Mouse (Mus musculus) cerebellum, adult 2 months (tissue): ENCODE measurements at regions not wholly inside any gene's neighbourhood (a gene's known extent, or its start where the extent isn't known, plus 50 kb on each side); places are given as distances from the start of the nearest gene placed in this dataset.

Experiments used
- DNase-seq, 2 experiments: peaks; one replicate each; pipeline ENCODE4 v3.0.0; 2021
- H3K27ac ChIP-seq: fragments of 200-500 bp; 2 replicates; pipeline ENCODE4 v1.5.1; 2012; ENCODE audit warnings: low read length, control low read depth, inconsistent platforms; ENCODE audit not compliant: insufficient read depth
- H3K27me3 ChIP-seq: fragments of 200-500 bp; 2 replicates; pipeline ENCODE4 v1.6.1; 2012; ENCODE audit warnings: inconsistent platforms, mild to moderate bottlenecking, low read length, moderate library complexity; ENCODE audit not compliant: control insufficient read depth, insufficient read depth
- H3K4me1 ChIP-seq: fragments of 200-500 bp; 2 replicates; pipeline ENCODE4 v1.6.1; 2011; ENCODE audit warnings: low read length; ENCODE audit not compliant: control insufficient read depth, insufficient read depth
- H3K4me3 ChIP-seq: fragments of 200-500 bp; replicated peaks from 2 replicates; pipeline ENCODE3; 2011; ENCODE audit warnings: mild to moderate bottlenecking, low read depth, low read length, control low read depth; ENCODE audit not compliant: insufficient read depth
- CTCF ChIP-seq: fragments of 200-500 bp; IDR thresholded peaks from 2 replicates; pipeline ENCODE4 v1.5.1; 2011; ENCODE audit warnings: low read depth, mild to moderate bottlenecking, control low read depth, low read length, moderate library complexity, borderline replicate concordance; ENCODE audit not compliant: insufficient read depth
- POLR2A ChIP-seq: fragments of 200-500 bp; IDR thresholded peaks from 2 replicates; pipeline ENCODE4 v1.6.1; 2011; ENCODE audit warnings: low read length, control low read depth, borderline replicate concordance; ENCODE audit not compliant: insufficient read depth
- WGBS: fragments of 180-500 bp; shearing (Covaris S2); methylation state at CpG from one replicate; pipeline ENCODE4 v1.1.7; 2018; 5-methylcytosine and 5-hydroxymethylcytosine counted together

GRCm38 (mm10) chr10:42118361-42119188 lies 100.3 kb upstream of the Armc2 start:
- TF ChIP-seq CTCF, result no peak
- DNase-seq, result peak; percentile 95 to 99
- Histone ChIP-seq H3K27ac (peak overlapping the region; percentile 94), H3K4me1 (peaks cover 36% of the 10 kb centered on the region), H3K4me3 (no peak overlapping the region), H3K27me3 (no peaks in the 10 kb centered on the region)
- WGBS, result 9% methylated on average over 13 of the region's 13 CpGs

GRCm38 (mm10) chr10:42117523-42117922 lies 99.3 kb upstream of the Armc2 start:
- Histone ChIP-seq H3K4me1 (peaks cover 31% of the 10 kb centered on the region), H3K27me3 (no peaks in the 10 kb centered on the region), H3K27ac (peak overlapping the region; percentile 94), H3K4me3 (no peak overlapping the region)
- TF ChIP-seq POLR2A (no peak), CTCF (no peak)
- WGBS, result 98% methylated on average over 5 of the region's 5 CpGs
- DNase-seq, result peak in 1 of 2 experiments; percentile 35

- Histone ChIP-seq H3K4me3 (no peak overlapping the region), H3K27ac (no peak overlapping the region), H3K4me1 (peaks cover 31% of the 10 kb centered on the region), H3K27me3 (no peaks in the 10 kb centered on the region)
- no peak for DNase-seq
- TF ChIP-seq CTCF, result no peak
- no peak for TF ChIP-seq POLR2A
- 88% methylated on average over 4 of the region's 4 CpGs for WGBS
Observed at GRCm38 (mm10) chr10:42115920-42116298, 97.7 kb upstream of the Armc2 start.

GRCm38 (mm10) chr10:42115224-42115919 lies 97.1 kb upstream of the Armc2 start:
- Histone ChIP-seq H3K4me3 (no peak overlapping the region), H3K4me1 (peaks cover 31% of the 10 kb centered on the region), H3K27ac (peak overlapping the region; percentile 65), H3K27me3 (no peaks in the 10 kb centered on the region)
- peak in 1 of 2 experiments; percentile 52 for DNase-seq
- TF ChIP-seq POLR2A, result no peak
- TF ChIP-seq CTCF, result 0 out of 2 replicates have a peak, but pooled peaks have one; percentile 2
- WGBS, result 12% methylated on average over 4 of the region's 4 CpGs

- WGBS, result 47% methylated on average over 7 of the region's 7 CpGs
- TF ChIP-seq POLR2A (no peak), CTCF (no peak)
- no peak overlapping the region for H3K4me3 ChIP-seq
- H3K4me1 ChIP-seq, result peaks cover 6% of the 10 kb centered on the region
- H3K27me3 ChIP-seq, result no peaks in the 10 kb centered on the region
- DNase-seq, result no peak
- H3K27ac ChIP-seq, result no peak overlapping the region
Observed at GRCm38 (mm10) chr10:42110704-42111103, 92.5 kb upstream of the Armc2 start.

GRCm38 (mm10) chr10:42108294-42109014 lies 90.2 kb upstream of the Armc2 start:
- TF ChIP-seq CTCF, result no peak
- TF ChIP-seq POLR2A, result no peak
- H3K27me3 ChIP-seq, result no peaks in the 10 kb centered on the region
- WGBS, result 71% methylated on average over 8 of the region's 8 CpGs
- H3K27ac ChIP-seq, result no peak overlapping the region
- H3K4me1 ChIP-seq, result no peaks in the 10 kb centered on the region; the same call in 1 of the 2 replicates
- DNase-seq, result no peak
- H3K4me3 ChIP-seq, result no peak overlapping the region

GRCm38 (mm10) chr10:42107437-42108293 lies 89.4 kb upstream of the Armc2 start:
- H3K27me3 ChIP-seq, result no peaks in the 10 kb centered on the region
- H3K4me3 ChIP-seq, result no peak overlapping the region
- DNase-seq, result no peak
- H3K27ac ChIP-seq, result no peak overlapping the region
- no peaks in the 10 kb centered on the region; the same call in 1 of the 2 replicates for H3K4me1 ChIP-seq
- TF ChIP-seq POLR2A (no peak), CTCF (no peak)
- 94% methylated on average over 12 of the region's 12 CpGs for WGBS
